Mouse (Mus musculus) lung, adult 2 months (tissue): ENCODE measurements around the gene Dppa5a. TPM values are rescaled to one million over a fixed set of nuclear protein-coding genes. Genes with fewer than 3 reads are reported as not detected.

ENCODE experiments used
- DNase-seq: peaks from one replicate; pipeline ENCODE4 v3.0.0; 2022
- H3K4me1 ChIP-seq: fragments of 200-500 bp; 2 replicates; pipeline ENCODE4 v1.6.1; 2011; ENCODE audit warnings: low read length; ENCODE audit not compliant: control insufficient read depth, insufficient read depth
- H3K4me3 ChIP-seq: fragments of 200-500 bp; replicated peaks from 2 replicates; pipeline ENCODE3; 2011; ENCODE audit warnings: low read depth, mild to moderate bottlenecking, control low read depth, low read length; ENCODE audit errors: extremely low read depth
- CTCF ChIP-seq: fragments of 200-500 bp; IDR thresholded peaks from 2 replicates; pipeline ENCODE4 v1.5.1; 2011; ENCODE audit warnings: mild to moderate bottlenecking, low read length, control low read depth; ENCODE audit not compliant: insufficient read depth
- POLR2A ChIP-seq: fragments of 200-500 bp; IDR thresholded peaks from 2 replicates; pipeline ENCODE4 v1.6.1; 2011; ENCODE audit warnings: low read depth, mild to moderate bottlenecking, control low read depth, low read length, borderline replicate concordance; ENCODE audit errors: extremely low read depth
- WGBS: fragments of 180-500 bp; shearing (Covaris S2); methylation state at CpG from one replicate; pipeline ENCODE4 v1.1.7; 2018; 5-methylcytosine and 5-hydroxymethylcytosine counted together
- polyA plus RNA-seq: library from polyadenylated mRNA; depleted of rRNA; stranded (reverse); fragments of >200 nt; gene quantifications from 2 replicates; pipeline ENCODE4 v1.2.3, GENCODE M21; 2012; rRNA removed

Gene Dppa5a
- polyA plus RNA-seq, 1 experiment, result 0.22 TPM

DNA sequence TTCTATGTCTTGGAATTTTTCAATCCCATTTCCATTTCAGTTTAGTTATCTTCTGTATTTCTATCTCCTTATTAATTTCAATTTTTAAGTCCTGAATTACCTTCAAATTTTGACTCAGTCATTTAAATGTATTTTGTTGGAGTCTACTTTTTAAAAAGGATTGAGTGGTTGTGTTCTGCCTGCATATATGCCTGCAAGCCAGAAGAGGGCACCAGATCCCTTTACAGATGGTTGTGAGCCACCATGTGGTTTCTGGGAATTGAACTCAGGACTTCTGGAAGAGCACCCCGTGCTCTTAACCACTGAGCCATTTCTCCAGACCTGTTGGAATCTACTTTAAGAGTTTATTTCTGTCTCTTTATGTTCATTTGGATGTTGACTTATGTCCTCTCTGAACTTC is 48.5 kb downstream of the Dppa5a start:
- 13% methylated on average over 1 of the region's 1 CpGs for WGBS
- Histone ChIP-seq H3K4me1 (no peaks in the 10 kb centered on the region), H3K4me3 (no peak overlapping the region)
- DNase-seq, result no peak
- no peak for TF ChIP-seq POLR2A
- TF ChIP-seq CTCF, result no peak

Other genes starting within 250 kb of the Dppa5a start
- 29.2 and 85.9 TPM in 2 replicates for gene Gsta4, start 185.4 kb downstream of the Dppa5a start, polyA plus RNA-seq
- gene Gsta1, start 137.5 kb downstream of the Dppa5a start, polyA plus RNA-seq, result 0.27 and 1.7 TPM in 2 replicates
- 1.4 TPM in 1 of 2 replicates, not detected in the other for gene Gm3776, start 111.0 kb downstream of the Dppa5a start, polyA plus RNA-seq
- not detected in 2 replicates for gene Gm10639, start 78.3 kb downstream of the Dppa5a start, polyA plus RNA-seq
- not detected in 2 replicates for gene Omt2a, start 53.4 kb downstream of the Dppa5a start, polyA plus RNA-seq
- gene Omt2b, start 40.6 kb downstream of the Dppa5a start, polyA plus RNA-seq, result not detected in 2 replicates
- 1.9 and 5.0 TPM in 2 replicates for gene Gsta2, start 12.4 kb downstream of the Dppa5a start, polyA plus RNA-seq
- 0.28 and 0.37 TPM in 2 replicates for gene Ooep, start 10.5 kb upstream of the Dppa5a start, polyA plus RNA-seq
- gene Ddx43, start 27.6 kb upstream of the Dppa5a start, polyA plus RNA-seq, result 0.05 and 0.06 TPM in 2 replicates
- gene Cgas, start 75.1 kb upstream of the Dppa5a start, polyA plus RNA-seq, result 0.83 and 0.98 TPM in 2 replicates
- 9.9 and 10.3 TPM in 2 replicates for gene Mto1, start 80.0 kb upstream of the Dppa5a start, polyA plus RNA-seq
- 0.17 TPM in 1 of 2 replicates, not detected in the other for gene Gm17324, start 80.6 kb upstream of the Dppa5a start, polyA plus RNA-seq
- 2,131 and 3,172 TPM in 2 replicates for gene Eef1a1, start 121.0 kb upstream of the Dppa5a start, polyA plus RNA-seq
- 11.4 and 12.4 TPM in 2 replicates for gene Slc17a5, start 219.9 kb upstream of the Dppa5a start, polyA plus RNA-seq
- 0.42 and 1.6 TPM in 2 replicates for gene Cd109, start 247.4 kb upstream of the Dppa5a start, polyA plus RNA-seq